Mouse (Mus musculus) neutrophil, adult 5-6 weeks (primary cell): ENCODE results near the gene Camk1d. TPM values are rescaled to one million over a fixed set of nuclear protein-coding genes. Genes with fewer than 3 reads are reported as not detected.
A peak's percentile ranks its signal among the peaks of the same experiment; 100 is the strongest.

Experiments used
- ATAC-seq: fragments of 151-379, 151-347 bp; 2 replicates; pipeline ENCODE4 v1.8.0; 2017; ENCODE audit warnings: mild to moderate bottlenecking, moderate TSS enrichment; ENCODE audit not compliant: insufficient number of reproducible peaks, poor library complexity, low FRiP score, severe bottlenecking; ENCODE audit errors: extremely low read depth
- total RNA-seq: library from RNA; stranded (forward); fragments of 200-1000 nt; gene quantifications from 2 replicates; pipeline ENCODE4 v1.2.3, GENCODE M21; 2017

The Camk1d gene
- total RNA-seq, 1 experiment from 2014 or later = 41.3 TPM

- no peak for ATAC-seq
Observed at GRCm38 (mm10) chr2:5456108-5456507, 258.2 kb downstream of the Camk1d start.

GRCm38 (mm10) chr2:5454830-5455229 is 259.5 kb downstream of the Camk1d start:
- no peak for ATAC-seq

- ATAC-seq = 0 out of 2 replicates have a peak, but pooled peaks have one; percentile 33
Observed at GRCm38 (mm10) chr2:5451654-5452053, 262.7 kb downstream of the Camk1d start.

GRCm38 (mm10) chr2:5445357-5445756 is 269.0 kb downstream of the Camk1d start:
- ATAC-seq = no peak

GRCm38 (mm10) chr2:5437690-5438089 is 276.6 kb downstream of the Camk1d start:
- no peak for ATAC-seq

GRCm38 (mm10) chr2:5435587-5436253 is 278.6 kb downstream of the Camk1d start:
- ATAC-seq = no peak

GRCm38 (mm10) chr2:5431309-5431708 is 283.0 kb downstream of the Camk1d start:
- ATAC-seq = peak; percentile 60; the same call in 1 of the 2 replicates

GRCm38 (mm10) chr2:5429921-5430320 is 284.4 kb downstream of the Camk1d start:
- no peak for ATAC-seq

GRCm38 (mm10) chr2:5426110-5426509 is 288.2 kb downstream of the Camk1d start:
- no peak for ATAC-seq

- ATAC-seq = no peak
Observed at GRCm38 (mm10) chr2:5425612-5426011, 288.7 kb downstream of the Camk1d start.

- no peak for ATAC-seq
Observed at GRCm38 (mm10) chr2:5420621-5421196, 293.6 kb downstream of the Camk1d start.

GRCm38 (mm10) chr2:5418802-5419201 is 295.5 kb downstream of the Camk1d start:
- ATAC-seq = no peak

- peak; percentile 88 for ATAC-seq
Observed at GRCm38 (mm10) chr2:5417158-5418032, 296.9 kb downstream of the Camk1d start.

GRCm38 (mm10) chr2:5411774-5412173 is 302.5 kb downstream of the Camk1d start:
- no peak for ATAC-seq

GRCm38 (mm10) chr2:5403850-5404249 is 310.5 kb downstream of the Camk1d start:
- ATAC-seq = no peak

GRCm38 (mm10) chr2:5402036-5402435 is 312.3 kb downstream of the Camk1d start:
- no peak for ATAC-seq

- no peak for ATAC-seq
Observed at GRCm38 (mm10) chr2:5398505-5398904, 315.8 kb downstream of the Camk1d start.

GRCm38 (mm10) chr2:5398043-5398442 is 316.3 kb downstream of the Camk1d start:
- ATAC-seq = no peak

GRCm38 (mm10) chr2:5397468-5397867 is 316.8 kb downstream of the Camk1d start:
- no peak for ATAC-seq

- ATAC-seq = no peak
Observed at GRCm38 (mm10) chr2:5396415-5396814, 317.9 kb downstream of the Camk1d start.
